8 mouse cellular contexts compared by ENCODE assay signal in the genomic region with DNA sequence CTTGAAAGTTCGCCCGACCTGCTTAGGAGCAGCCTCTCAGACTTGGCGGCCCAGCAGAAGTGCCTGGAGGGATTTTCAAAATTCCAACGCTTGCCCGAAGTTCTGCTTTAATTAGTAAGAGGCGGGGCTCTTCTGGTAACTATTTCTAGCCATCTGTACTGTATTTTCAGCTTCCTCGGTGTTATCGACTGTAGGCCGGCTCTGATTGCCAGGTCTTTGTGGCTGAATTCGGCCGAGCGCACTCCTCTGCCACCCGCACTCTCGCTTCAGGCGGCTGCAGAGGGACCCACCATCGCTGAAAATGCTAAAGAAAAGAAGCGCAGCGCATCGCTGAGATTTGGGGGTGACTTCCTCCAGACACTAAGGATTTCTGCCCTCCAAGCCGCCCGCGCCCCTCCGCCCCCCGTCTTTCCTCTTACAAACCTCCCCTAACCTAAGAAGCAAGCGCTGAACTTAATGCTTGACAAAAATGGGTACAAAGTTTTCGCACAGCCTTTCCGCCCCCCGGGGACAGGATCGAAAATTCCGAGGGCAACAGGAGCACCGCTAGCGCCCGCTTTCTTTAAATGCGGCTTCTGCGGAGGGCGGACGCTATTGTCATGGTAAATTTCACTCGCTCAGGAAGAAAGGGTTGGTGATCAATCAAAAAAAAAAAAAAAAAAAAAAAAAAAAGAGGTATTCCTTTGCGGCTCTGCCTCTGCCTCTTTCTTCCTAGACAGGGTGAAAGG. TPM values are rescaled to one million over a fixed set of nuclear protein-coding genes. Genes with fewer than 3 reads are reported as not detected.
DNase-seq lines count a peak whose midpoint lies in the region; ATAC-seq and TF ChIP-seq lines count a peak whose summit lies in the region.

No protein-coding gene starts in this region.

- H3K36me3 ChIP-seq in limb, embryonic 10.5 days = no peaks in the 10 kb centered on the region
- H3K36me3 ChIP-seq in midbrain, embryonic 13.5 days = no peaks in the 10 kb centered on the region
- no peaks in the 10 kb centered on the region for H3K36me3 ChIP-seq in thymus, adult 2 months (ENCODE audit: control insufficient read depth, insufficient read depth, low read length)

- H3K27me3 ChIP-seq in limb, embryonic 10.5 days (ENCODE audit: low read depth, poor library complexity, severe bottlenecking) = 0 out of 2 replicates have a peak, but pooled peaks cover 7% of the 10 kb centered on the region
- peaks cover 5% of the 10 kb centered on the region; the same call in 1 of the 2 replicates for H3K27me3 ChIP-seq in midbrain, embryonic 13.5 days
- peaks cover 12% of the 10 kb centered on the region; the same call in 1 of the 2 replicates for H3K27me3 ChIP-seq in thymus, adult 2 months (ENCODE audit: control insufficient read depth, insufficient read depth, low read length)

- no peaks in the 10 kb centered on the region for H3K9me3 ChIP-seq in limb, embryonic 10.5 days (replicated peaks)
- no peaks in the 10 kb centered on the region for H3K9me3 ChIP-seq in midbrain, embryonic 13.5 days

- peak overlapping the region; percentile 62 for H3K4me3 ChIP-seq in limb, embryonic 10.5 days
- peak overlapping the region; percentile 56 for H3K4me3 ChIP-seq in midbrain, embryonic 13.5 days (replicated peaks)
- no peak overlapping the region for H3K4me3 ChIP-seq in thymus, adult 2 months (ENCODE audit: control insufficient read depth, insufficient read depth, low read length)

- no peak for DNase-seq in frontal cortex, postnatal 14 days (ENCODE audit: low spot score in 2 of 2)
- DNase-seq in embryo, embryonic 9.5 days (ENCODE audit: extremely low spot score) = peak; percentile 70
- peak; percentile 14 to 33 for DNase-seq in heart, postnatal 14 days
- DNase-seq in limb, embryonic 10.5 days (ENCODE audit: low spot score) = peak; percentile 56
- DNase-seq in thymus, adult 2 months = no peak

- peak overlapping the region; percentile 72 for H3K9ac ChIP-seq in midbrain, embryonic 13.5 days (replicated peaks)

- TF ChIP-seq CTCF in thymus, adult 2 months (IDR thresholded peaks at IDR 0.05; ENCODE audit: borderline replicate concordance, control insufficient read depth, extremely low read depth, insufficient read depth, low read length, poor library complexity) = no peak

- H3K27ac ChIP-seq in limb, embryonic 10.5 days = peak overlapping the region; percentile 84
- H3K27ac ChIP-seq in midbrain, embryonic 13.5 days = peak overlapping the region; percentile 58
- H3K27ac ChIP-seq in thymus, adult 2 months (ENCODE audit: control insufficient read depth, insufficient read depth, low read length) = no peak overlapping the region

- ATAC-seq in frontal cortex, adult (ENCODE audit: low TSS enrichment) = peak; percentile 55; the same call in 1 of the 2 replicates
- ATAC-seq in midbrain, embryonic 13.5 days = peak; percentile 5; the same call in 1 of the 2 replicates
- no peak for ATAC-seq in megakaryocyte-erythroid progenitor cell, adult 5-6 weeks (replicated peaks; ENCODE audit: low FRiP score, low TSS enrichment, poor library complexity, severe bottlenecking)

- TF ChIP-seq POLR2A in thymus, adult 2 months (IDR thresholded peaks at IDR 0.05; ENCODE audit: control insufficient read depth, extremely low read depth, insufficient read depth, low read length, poor library complexity) = no peak

- H3K4me1 ChIP-seq in limb, embryonic 10.5 days = peaks cover 18% of the 10 kb centered on the region
- H3K4me1 ChIP-seq in midbrain, embryonic 13.5 days (replicated peaks) = peaks cover 12% of the 10 kb centered on the region
- no peaks in the 10 kb centered on the region for H3K4me1 ChIP-seq in thymus, adult 2 months (replicated peaks; ENCODE audit: control insufficient read depth, insufficient read depth, low read length)

- peak overlapping the region; percentile 97 for H3K4me2 ChIP-seq in midbrain, embryonic 13.5 days (replicated peaks)

- intact Hi-C loops in heart, postnatal 14 days (cut with DNase I) = loop anchor here (2.0 to 10.0 kb wide), 3 partner anchors 44 to 482 kb away; no protein-coding TSS in a partner anchor

- WGBS in limb, embryonic 10.5 days = under 1% methylated on average over 39 of the region's 39 CpGs
- under 1% methylated on average over 39 of the region's 39 CpGs for WGBS in midbrain, embryonic 13.5 days
- WGBS in thymus, adult 2 months = 9% methylated on average over 39 of the region's 39 CpGs

RNA-seq across cellular contexts. Expression of a gene that starts 0.5 kb away (rescaled TPM):
- 10 to 100 TPM; 33.4 to 37.7 TPM for total RNA-seq in heart, postnatal 14 days (2021)
- polyA plus RNA-seq in limb, embryonic 10.5 days (2016; fragmentation: Nextera tagmentation; extraction: Ambion mirVana) = 5.0 and 5.3 TPM in 2 replicates
- polyA plus RNA-seq in midbrain, embryonic 13.5 days (2015; fragmentation: Nextera tagmentation; extraction: Ambion mirVana) = 2.4 and 2.5 TPM in 2 replicates
- total RNA-seq in megakaryocyte-erythroid progenitor cell, adult 5-6 weeks (2014; fragmentation: Nextera tagmentation) = 0.50 TPM in 1 of 2 replicates, not detected in the other
- total RNA-seq in megakaryocyte-erythroid progenitor cell, adult 5-6 weeks (2017) = 1.9 TPM in 1 of 2 replicates, not detected in the other
- 3.0 and 4.0 TPM in 2 replicates for polyA plus RNA-seq in thymus, adult 2 months (2012; rRNA removed)

RNA-seq across cellular contexts. Expression of a gene that starts 7.7 kb away (rescaled TPM):
- total RNA-seq in heart, postnatal 14 days (2021) = not detected
- polyA plus RNA-seq in limb, embryonic 10.5 days (2016; fragmentation: Nextera tagmentation; extraction: Ambion mirVana) = 0.45 and 0.62 TPM in 2 replicates
- polyA plus RNA-seq in midbrain, embryonic 13.5 days (2015; fragmentation: Nextera tagmentation; extraction: Ambion mirVana) = 0.37 and 0.63 TPM in 2 replicates
- 4.2 and 4.7 TPM in 2 replicates for total RNA-seq in megakaryocyte-erythroid progenitor cell, adult 5-6 weeks (2014; fragmentation: Nextera tagmentation)
- total RNA-seq in megakaryocyte-erythroid progenitor cell, adult 5-6 weeks (2017) = 6.4 and 8.7 TPM in 2 replicates
- polyA plus RNA-seq in thymus, adult 2 months (2012; rRNA removed) = 0.09 and 0.11 TPM in 2 replicates

Comparison
In these comparisons a context has a peak if more than half of its experiments do, and no peak if none do; other contexts are left out.
1. DNase-seq: peak in embryo, embryonic 9.5 days (single experiment), heart, postnatal 14 days (2 of 2) and limb, embryonic 10.5 days (single experiment); none in frontal cortex, postnatal 14 days (0 of 2) and thymus, adult 2 months (single experiment).